Mouse (Mus musculus): Measurements from ENCODE around the gene Vamp3.
A peak's percentile ranks its signal among the peaks of the same experiment; 100 is the strongest.

DNA sequence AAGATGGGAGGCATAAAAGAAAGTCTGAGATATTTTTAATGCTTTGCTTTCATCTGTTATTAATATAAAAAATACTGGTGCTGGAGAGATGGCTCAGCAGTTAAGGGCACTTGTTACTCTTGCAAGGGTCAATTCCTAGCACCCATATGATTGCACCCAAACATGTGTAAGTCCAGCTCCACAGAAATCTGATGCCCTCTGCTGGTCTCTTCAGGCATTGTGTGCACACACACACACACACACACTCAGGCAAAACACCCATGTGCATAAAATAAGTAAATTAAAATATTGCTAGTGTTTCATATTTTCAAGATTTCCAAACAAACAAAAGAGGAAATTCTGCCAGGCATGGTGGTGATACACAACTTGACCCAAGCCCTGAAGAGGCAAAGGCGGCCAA is 29.6 kb upstream of the Vamp3 start:
- no peak for TF ChIP-seq MAX (IDR thresholded peaks at IDR 0.05; ENCODE audit: low read length)
- peak in 1 of 2 experiments; percentile 14; a peak in 1 of 4 replicates for TF ChIP-seq CTCF (conservative IDR thresholded peaks at IDR 0.05 in 1 of 2, IDR thresholded peaks at IDR 0.05 in 1 of 2; ENCODE audit: low read depth in 2 of 2, low read length in 2 of 2)
- no peak for TF ChIP-seq GABPA (IDR thresholded peaks at IDR 0.05; ENCODE audit: insufficient replicate concordance, low read depth, low read length)
- TF ChIP-seq MEF2A (IDR thresholded peaks at IDR 0.05; ENCODE audit: borderline replicate concordance, low read depth, low read length), result no peak
- no peak for TF ChIP-seq POLR2A (IDR thresholded peaks at IDR 0.05; ENCODE audit: low read depth, low read length)
- TF ChIP-seq EP300 (IDR thresholded peaks at IDR 0.05; ENCODE audit: low read length), result no peak
